Mouse (Mus musculus): ENCODE measurements around the gene Wfdc13.

- no peak for TF ChIP-seq SIN3A (IDR thresholded peaks at IDR 0.05; ENCODE audit: low read length)
- no peak for TF ChIP-seq GABPA (IDR thresholded peaks at IDR 0.05; ENCODE audit: insufficient replicate concordance, low read depth, low read length)
- TF ChIP-seq ZMIZ1 (IDR thresholded peaks at IDR 0.05; ENCODE audit: low read depth, low read length): no peak
- TF ChIP-seq BHLHE40 (IDR thresholded peaks at IDR 0.05; ENCODE audit: low read depth, low read length): no peak
- no peak for TF ChIP-seq CTCF (conservative IDR thresholded peaks at IDR 0.05 in 1 of 2, IDR thresholded peaks at IDR 0.05 in 1 of 2; ENCODE audit: low read depth in 2 of 2, low read length in 2 of 2)
- no peak for TF ChIP-seq ZC3H11A (IDR thresholded peaks at IDR 0.05; ENCODE audit: low read depth, low read length)
- TF ChIP-seq ZNF384 (IDR thresholded peaks at IDR 0.05; ENCODE audit: low read depth, low read length): no peak
- no peak for TF ChIP-seq KAT2A (IDR thresholded peaks at IDR 0.05; ENCODE audit: insufficient replicate concordance, low read length)
- TF ChIP-seq POLR2A (IDR thresholded peaks at IDR 0.05; ENCODE audit: low read depth, low read length): no peak
- TF ChIP-seq UBTF (IDR thresholded peaks at IDR 0.05; ENCODE audit: low read depth, low read length): no peak
- no peak for TF ChIP-seq USF2 (conservative IDR thresholded peaks at IDR 0.05; ENCODE audit: low read depth, low read length)
- no peak for TF ChIP-seq MAFK (IDR thresholded peaks at IDR 0.05; ENCODE audit: insufficient replicate concordance, low read length)
These were observed 50.5 kb downstream of the Wfdc13 start for GRCm38 (mm10) chr2:164735446-164735845.

Data from CH12.LX (cell line).